Mouse (Mus musculus) MN1 (cell line): ENCODE results near the gene Sorbs2.

Experiments
- DNase-seq: peaks from one replicate; pipeline ENCODE4 v3.0.0-alpha.2; 2016; ENCODE audit warnings: low spot score

The Sorbs2 gene

DNA sequence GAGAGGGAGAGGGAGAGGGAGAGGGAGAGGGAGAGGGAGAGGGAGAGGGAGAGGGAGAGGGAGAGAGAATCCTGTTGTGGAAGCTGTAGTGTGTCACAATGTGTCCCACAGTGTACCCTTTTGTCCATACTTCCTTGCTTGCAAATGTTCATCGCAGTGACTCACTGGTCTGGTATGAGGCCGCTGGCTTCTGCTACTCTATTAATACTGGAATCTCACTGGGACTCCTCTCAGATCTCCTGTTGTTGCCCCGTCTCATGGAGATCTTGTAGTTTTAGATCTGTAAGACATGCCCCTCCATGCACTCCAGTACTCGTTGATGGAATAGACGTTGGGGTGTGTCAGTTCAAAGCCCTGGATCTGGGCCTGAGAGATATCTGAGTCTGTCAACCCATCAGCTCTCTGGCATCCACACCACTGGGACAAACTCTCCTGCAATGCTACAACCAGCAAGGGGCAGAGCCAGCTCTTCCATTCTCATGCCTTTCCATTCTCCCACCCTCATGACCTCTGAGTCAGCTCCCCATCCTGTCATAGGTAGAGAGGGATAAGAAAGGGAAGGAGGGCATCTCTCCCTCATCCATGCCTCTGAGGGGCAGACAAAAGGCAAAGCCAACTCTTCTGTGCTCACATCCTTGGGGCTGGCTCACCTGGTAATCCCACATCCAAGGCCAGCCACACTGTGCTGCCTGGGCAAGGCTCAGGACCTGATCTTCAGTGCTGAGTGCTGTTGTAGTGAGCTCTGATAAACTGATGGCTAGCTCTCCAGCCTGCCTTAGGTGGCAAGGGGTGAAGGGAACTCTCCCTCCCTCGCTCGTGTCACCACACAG, 72.3 kb downstream of the Sorbs2 start:
- no peak for DNase-seq

DNA sequence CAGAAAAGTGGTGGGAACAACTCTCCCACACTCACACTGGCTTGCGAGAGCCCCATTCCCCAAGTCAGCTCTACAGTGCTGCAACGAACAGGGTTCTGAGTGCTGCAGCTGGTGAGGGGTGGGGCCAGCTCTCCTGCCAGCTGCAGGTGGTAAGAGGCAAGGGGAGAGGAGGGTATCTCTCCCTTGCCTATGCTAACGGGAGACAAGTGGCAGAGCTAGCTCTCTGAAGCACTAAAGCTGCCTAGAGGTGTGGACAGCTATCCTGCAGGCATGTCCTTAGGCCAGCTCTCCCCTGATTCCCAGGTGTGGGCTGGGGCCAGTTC, 72.9 kb downstream of the Sorbs2 start:
- DNase-seq, result no peak

DNA sequence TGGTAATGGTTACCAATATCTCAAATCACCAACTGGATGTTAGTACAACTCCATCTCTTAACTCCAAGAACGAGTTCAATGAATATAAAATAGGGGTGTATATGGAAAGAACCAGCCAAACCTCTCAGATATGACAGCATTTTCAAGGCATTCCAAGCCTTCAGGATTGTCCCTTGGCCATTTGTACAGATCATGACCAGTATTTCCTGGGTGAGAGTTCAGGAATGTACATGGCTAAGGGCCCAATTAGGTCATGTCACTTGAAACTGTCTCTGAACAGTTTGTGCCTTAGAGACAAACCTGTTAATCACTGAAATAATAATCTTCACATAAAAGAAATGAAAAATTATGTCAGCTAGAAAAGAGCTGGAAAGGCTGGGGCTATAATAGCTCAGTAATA, 76.3 kb downstream of the Sorbs2 start:
- no peak for DNase-seq

DNA sequence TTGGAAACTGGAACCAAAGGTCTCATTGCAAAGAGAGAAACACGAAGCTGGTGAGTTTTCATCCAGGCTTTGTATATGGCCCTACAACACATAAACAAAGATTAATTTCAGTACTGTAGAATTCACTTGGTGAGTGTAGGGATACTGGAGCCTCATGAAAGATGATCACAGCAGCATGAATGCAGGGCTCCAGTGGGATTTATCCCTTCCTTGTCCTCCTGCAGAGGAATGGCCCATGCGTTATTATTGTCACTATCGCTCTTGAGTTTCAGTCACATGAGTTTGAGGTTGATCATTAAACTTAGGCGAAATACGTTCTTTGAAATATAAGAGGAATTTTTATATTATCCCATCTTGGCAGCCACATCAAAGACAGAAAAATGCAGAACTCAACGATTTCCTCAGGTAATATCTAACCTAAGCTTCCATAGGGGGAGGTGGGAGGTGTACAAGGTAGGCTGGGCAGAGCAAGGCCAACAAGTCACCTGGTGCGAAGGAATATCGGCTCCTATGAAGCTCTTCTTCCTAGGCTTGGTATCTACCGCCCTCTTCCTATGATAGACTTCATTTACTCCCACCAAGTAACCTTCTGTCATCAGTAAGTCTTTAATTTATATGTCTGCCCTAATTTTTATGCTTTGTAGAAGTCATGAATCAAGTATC, 76.9 kb downstream of the Sorbs2 start:
- no peak for DNase-seq

DNA sequence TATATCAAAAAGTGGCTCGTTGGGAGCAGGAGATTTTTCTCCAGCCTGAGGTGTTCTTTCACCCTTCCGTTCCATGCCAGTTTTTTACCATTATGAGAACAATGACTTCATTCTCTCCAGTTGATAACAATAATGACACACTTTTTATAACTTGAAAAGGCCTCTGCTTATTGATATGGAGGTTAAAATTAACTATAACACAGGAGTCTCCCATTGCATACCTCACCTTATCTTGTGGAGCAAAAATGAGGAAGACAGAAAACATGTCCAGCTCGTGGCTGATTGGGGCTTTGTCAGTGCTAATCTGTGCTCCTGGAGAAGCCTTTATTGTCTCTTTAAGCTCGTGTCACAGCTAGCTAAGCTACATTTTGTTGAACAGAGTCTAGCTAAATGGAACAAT, 77.6 kb downstream of the Sorbs2 start:
- DNase-seq, result no peak

DNA sequence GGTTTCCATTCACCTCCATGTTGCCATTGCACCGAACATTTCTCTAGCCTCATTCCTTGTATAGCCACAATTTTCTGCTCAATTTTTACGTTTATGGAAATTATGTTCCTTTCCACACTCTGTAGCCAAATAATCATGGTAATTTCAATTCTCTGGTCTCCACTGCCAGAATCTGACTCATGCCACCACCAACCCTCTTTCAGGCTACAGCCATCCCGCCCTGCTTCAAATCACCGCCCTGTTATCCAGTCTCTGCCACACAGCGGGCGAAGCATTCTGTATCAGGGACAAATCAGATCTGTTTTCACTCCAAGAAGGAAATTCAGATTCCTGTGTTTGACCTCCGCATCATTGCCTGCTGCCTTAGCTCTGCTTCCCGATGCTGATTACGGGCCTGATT, 79.4 kb downstream of the Sorbs2 start:
- DNase-seq, result no peak

DNA sequence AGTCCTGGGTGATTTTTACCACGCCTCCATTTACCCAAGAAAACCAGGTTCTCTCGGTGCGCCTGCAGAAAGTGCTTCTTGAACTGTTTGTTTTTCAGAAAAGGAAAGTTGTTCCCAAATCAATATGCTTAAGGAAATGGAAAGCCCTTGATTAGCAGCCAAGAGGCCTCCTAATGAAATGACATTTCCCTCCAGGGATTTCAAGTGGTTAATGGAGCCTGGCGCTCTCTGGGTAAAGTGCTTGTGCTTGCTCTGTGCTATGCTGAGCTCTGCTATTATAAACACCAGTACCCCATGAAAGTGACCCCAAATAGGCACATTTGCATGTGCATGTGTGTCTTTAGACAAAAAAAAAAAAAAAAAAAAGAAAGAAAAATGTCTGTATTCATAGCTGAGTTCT, 84.3 kb downstream of the Sorbs2 start:
- DNase-seq, result no peak

DNA sequence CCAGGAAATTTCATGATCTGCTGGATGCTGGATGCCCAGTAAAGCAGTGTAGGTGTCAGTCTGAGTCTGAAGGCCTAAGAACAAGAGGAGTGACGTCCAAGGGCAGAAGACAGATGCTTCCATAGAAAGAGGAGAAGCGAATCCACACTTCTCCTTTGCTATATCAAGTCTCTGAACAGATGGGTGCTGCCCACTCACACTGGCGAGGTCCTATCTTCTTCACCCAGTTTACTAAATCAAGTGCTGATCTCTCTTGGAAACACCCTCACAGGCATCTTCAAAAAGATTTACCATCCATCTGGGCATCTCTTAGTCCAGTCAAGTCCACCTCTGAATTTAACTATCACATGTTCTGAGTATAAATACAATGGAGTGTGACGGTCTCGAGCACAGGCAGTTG, 86.1 kb downstream of the Sorbs2 start:
- DNase-seq, result no peak

DNA sequence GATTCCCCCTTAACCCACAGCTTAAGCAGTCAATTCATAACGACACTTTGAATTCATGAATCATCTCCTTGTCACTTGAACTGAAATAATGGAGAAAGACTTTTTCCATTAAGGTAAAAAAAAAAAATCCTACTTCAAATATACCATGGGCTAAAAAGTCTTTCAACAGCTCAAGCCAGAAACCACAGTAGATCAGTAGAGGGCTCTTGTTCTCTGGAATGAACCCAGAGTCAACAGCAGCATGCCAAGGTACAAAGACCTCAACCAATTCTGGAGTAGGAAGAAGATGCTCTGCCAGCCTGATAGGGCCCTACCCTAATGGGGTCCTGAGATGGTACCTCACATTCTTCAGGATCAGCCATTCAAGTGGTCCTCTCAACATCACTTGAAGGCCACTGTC, 88.4 kb downstream of the Sorbs2 start:
- DNase-seq, result no peak

DNA sequence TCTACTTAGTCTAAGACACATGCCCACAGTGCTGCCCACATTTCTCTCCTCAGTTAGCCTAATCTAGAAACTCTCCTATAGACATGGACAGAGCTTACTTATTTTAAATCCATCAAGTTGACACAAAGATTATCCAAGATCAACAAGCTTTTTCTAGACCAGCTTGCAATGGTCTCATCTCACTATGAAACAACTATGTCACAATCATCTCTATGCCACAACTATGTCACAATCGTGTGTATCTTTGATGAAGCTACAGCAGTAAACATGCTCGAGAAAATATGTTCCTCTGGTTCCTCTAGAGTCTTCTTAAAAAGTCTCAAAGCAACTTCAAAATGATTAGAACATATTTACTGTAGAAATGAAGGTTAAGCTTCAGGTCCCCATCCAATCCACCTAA, 89.0 kb downstream of the Sorbs2 start:
- no peak for DNase-seq

DNA sequence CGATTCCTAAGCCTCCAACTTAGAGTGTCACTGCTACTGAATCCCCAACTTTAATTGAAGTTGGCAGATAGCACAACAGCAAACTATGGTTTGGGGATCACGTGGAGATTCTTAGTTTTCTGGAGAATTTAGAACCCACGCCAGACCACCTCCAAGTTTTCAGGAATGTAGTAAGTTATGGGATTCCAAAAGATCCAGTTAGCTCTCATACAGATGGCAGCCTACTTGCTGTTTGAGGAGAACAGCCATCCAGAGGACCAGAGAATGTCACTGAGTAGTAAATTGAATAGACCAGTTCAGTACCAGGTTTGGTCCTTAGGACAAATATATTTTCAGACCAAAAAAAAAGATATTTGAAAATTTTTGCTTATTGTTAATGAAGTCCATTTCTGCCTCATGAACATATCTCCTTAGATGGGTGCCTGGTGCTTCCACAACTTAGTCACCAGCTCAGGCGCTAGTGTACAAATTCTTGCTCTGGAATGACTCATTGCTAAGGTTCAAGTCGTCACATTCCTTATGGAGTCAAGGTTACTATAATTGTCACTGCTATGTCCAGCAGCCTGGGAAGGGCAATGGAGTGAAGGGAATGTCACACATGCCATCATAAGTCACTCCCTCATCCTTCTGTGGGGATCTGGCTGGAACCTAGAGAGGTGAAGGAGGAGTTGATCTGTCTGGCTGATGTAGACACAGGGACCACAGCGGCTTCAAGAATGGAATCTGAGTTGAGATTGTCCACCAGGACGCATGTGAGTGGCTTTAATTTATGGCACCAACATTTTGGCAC, 90.2 kb downstream of the Sorbs2 start:
- no peak for DNase-seq

DNA sequence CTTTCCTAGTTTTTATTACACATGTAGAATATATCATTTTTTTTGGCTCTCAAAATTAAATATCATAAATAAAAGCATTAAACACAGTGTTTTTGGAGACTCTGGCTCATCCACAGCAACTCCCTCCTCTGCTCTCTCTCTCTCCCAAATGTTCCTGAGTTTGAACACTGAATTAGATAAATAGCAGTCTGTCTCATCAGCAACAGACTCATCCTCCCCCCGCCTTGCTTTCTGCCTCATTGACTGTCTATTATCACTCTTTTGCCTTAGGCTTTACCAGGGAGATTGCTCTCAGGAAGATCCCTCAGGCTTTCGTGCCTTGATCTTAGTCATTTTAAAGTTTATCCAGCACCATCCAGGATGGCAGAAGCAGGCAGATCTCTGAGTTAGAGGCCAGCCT, 91.3 kb downstream of the Sorbs2 start:
- DNase-seq, result no peak

DNA sequence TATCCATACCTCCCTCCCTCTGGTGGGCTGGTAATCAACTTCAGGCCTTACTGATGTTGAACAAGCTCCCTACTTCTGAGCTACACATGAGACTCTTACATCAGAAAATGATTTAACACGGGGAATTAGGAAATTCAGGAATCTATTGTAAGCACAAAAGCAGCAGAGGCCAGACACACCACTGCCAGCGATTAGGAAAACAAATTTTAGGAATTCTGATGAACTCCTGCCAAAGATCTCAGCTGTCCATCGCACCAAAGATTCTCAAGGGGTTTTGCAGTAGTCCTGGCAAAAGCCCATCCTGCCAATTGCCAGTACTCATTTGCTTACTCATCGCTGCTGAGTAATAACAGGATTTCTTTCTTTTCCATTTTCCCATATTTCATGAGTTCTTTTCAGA, 94.4 kb downstream of the Sorbs2 start:
- DNase-seq, result no peak

DNA sequence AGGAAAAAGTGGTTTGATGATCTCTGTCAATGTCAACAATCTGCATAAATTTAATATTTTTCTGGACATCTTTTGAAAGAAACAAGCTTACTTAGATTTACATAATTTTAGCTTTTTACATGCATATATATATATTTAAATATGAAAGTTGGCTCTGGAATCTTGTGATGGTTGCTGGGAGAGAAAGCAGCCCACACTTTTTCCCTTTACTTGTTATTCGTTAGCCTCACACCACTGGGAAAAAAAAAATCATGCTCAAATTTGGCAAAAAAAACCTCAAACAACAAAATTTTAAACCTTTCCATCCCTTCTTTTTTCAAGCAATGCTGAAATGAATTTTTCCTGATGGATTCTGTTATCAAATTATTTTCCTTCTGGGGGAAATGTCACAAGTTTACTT, 97.8 kb downstream of the Sorbs2 start:
- DNase-seq, result no peak

DNA sequence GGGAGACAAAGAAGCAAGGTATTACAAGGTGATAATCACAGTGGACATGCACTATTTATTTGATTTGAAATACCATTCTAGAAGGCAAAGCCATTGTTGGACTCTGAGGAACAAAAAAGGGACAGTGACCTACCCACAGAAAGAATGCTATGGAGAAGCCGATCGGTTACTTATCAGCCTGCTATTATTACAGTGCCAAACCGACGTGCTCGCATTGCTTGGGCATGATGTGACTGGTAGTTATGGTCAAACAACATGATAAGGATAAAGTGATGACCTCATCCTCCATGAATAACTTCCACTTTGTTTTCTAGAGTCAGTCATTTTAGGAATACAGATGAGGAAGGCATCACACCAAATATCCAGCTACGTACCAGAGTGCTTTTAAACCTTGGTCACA, 99.4 kb downstream of the Sorbs2 start:
- no peak for DNase-seq

DNA sequence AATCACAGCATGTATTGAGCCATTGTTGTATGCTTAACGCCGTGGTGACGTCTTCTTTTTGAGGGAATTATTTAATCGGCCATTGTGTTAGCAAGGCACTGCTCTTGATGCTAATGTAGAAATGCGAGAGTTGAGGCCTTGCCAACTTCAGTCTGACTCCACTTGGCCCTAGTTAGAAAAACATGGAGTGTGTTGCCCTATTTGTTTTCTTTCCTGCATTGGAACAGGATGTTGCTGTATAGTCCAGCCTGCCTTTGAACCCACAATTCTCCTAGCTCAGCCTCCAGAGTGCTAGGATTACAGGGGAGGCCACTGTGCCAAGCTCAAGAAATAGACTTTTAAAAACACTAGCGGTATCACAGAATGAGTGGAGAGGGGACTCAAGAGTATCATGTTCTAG, 100.8 kb downstream of the Sorbs2 start:
- no peak for DNase-seq

DNA sequence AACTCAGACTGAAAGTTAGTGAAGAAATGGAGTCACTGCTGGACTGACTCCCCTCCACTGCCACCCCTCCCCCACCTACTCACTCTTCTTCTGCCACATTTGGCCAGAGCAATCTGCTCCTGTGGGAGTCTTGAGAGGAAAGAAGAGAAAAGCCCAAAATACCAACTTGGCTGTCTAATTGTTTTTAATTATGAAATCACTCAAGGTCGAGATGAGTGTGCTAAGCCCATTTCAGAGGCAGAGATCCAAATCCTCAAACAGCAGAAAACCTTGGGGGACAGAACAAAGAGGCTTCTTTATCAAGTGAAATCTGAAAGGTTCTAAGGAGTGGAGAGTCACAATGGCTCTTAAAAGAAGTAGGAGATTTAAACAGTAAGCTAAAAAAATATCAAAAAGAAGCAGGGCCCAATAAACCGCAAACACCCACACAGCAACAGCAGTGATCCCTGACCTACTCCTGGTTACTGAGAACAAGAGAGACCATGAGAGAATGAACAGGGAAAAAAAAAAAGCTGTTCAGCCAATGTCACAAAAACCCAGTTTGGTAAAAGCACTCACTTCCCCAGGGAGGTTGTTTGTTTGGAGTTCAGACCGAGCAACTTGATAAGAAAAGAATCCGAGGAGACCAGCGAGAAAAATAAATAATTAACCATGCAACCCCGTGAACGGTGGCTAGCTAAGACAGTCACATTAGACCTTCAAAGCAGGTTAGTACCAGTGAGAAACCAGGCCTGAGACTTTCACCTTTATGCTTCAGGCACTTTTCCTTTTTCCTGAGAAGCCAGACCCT, 103.0 kb downstream of the Sorbs2 start:
- DNase-seq, result no peak

DNA sequence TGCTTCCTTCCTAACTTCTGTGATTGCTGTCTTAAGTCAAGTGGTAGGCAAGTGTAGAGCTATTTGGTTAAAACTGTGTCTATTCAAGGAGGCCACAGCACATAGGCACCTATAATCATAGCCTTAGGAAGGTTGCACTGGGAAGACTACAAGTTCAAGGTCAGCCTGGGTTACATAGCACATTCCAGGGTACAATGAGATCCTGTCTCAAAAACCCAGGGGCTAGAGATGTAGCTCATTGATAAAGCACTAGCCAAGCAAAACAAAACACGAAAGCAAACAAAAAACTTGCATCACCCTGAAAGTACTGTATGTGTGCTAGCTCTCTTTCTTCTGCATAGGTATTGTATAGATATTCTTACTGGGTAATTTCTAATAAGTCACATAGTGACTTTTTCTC, 103.7 kb downstream of the Sorbs2 start:
- DNase-seq, result no peak

DNA sequence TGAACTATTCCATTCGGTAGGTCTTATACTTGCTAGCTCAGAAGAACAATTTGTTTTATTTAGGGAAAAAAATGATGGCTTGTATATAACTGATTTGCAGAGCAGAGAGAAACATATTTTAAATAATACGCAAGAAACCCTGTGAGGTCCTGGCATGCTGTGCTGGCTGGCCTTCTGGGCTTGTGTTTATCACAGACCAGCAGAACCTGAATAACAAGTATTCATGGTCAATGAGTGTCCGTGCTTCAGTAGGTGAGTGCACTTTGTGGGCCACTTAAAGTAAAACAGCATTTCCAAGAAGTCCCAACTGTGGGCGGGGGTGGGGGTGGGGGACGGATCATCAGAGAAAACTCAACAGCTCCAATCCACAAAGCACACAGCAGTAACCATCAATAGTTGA, 107.0 kb downstream of the Sorbs2 start:
- no peak for DNase-seq

DNA sequence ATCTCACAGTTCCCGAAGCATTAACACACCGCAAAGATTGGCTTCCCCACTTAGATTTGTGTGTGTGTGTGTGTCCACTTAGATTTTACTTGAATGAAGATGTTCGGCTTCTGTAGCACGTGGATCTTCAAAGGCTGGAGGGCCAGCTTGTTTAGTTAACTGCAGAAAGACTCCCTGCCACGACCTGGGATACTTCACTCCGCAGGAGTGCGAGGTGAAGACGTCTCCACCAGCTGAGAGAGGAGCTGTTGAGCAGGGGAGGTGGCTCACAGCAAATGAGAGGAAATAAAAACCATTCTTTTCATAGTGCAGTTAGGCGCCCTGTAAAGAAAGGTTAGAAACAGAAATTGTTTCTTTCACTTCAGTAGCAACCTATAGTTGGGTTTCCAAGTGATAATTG, 107.5 kb downstream of the Sorbs2 start:
- no peak for DNase-seq

DNA sequence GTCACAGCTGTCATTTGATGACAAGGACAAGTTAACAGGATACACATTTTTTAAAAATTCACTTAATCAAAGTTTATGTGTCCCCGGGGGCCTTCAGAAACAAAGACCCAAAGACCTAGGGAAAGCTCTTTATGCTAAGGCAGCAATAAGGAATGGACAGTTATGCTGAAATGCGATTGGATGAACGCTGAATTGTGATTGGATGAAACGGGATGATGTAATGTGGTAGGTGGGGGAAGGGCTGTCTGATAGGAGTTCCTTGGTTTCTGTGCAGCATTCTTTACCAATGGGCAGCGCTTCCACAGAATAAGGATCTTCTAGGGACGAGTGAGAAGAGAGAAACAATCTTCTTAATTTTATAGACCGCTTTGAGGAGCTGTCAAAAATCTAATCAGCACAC, 108.0 kb downstream of the Sorbs2 start:
- DNase-seq, result no peak

DNA sequence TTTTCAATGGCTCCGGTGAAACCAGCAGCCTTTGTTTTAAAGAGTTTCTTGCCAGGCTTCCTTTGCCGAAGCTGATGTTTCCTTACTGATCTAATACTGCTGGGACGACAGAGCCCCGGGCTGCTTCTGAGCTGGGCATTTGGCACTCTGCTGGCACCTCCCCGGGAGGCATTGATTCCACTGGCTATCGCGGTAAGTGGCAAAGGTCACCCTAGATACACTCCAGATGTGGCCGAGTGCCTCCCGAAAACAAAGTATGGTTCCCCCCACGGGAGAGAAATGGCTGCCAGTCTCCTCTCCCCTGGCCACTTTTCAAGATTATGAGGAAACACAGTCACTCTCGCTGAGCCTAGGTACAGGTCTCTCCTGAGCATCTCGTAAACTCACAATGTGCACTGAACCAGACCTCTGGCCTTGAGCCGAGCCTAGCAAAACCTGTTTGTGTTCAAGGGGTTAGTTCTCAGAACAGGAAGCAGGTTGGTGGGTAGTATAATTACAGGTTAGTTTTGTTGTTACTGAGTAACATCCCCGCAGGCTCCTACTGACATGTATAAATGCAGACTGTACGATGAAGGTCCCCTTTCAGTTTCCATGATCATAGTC, 114.1 kb downstream of the Sorbs2 start:
- no peak for DNase-seq
